Comparison of ENCODE assay signal across 25 mouse cellular contexts in the genomic region with DNA sequence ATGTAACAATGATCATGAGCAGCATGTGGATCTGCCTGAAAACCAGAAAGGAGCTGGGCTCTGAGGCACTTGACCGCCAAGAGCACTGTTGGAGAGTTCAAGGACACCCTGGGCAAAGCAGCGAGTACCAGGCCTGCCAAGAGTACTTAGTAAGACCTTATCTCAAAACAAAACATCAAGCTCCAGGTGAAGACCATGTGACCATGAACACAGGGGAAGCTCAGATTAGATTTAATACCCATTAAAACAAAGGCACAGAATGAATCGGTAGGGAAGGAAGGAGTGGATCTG. TPM values are rescaled to one million over a fixed set of nuclear protein-coding genes. Genes with fewer than 3 reads are reported as not detected.
DNase-seq lines count a peak whose midpoint lies in the region; ATAC-seq and TF ChIP-seq lines count a peak whose summit lies in the region.
"Had no signal": no experiment of that assay in that cellular context is flagged by ENCODE, and none has a peak within 500 bp of the region (broad histone marks: within the 10 kb centered on the region; RNA-seq: fewer than 3 reads in every experiment).

No protein-coding gene starts in this region.

- peaks cover 2% of the 10 kb centered on the region; the same call in 1 of the 2 replicates for H3K36me3 ChIP-seq in kidney, adult 2 months (ENCODE audit: control insufficient read depth, insufficient read depth, low read length)
- H3K36me3 ChIP-seq in lung, postnatal 0 days (ENCODE audit: insufficient read depth, low read length): no peaks in the 10 kb centered on the region
- H3K36me3 ChIP-seq in small intestine, adult 2 months (ENCODE audit: control insufficient read depth, insufficient read depth, low read length): peaks cover 8% of the 10 kb centered on the region; the same call in 1 of the 2 replicates
- H3K36me3 ChIP-seq: embryonic facial prominence, embryonic 12.5 days; limb, embryonic 12.5 days; liver, embryonic 15.5 days had no signal

- 23% methylated on average over 3 of the region's 3 CpGs for WGBS in kidney, adult 2 months
- WGBS in lung, postnatal 0 days: 56% methylated on average over 3 of the region's 3 CpGs
- 30% methylated on average over 3 of the region's 3 CpGs for WGBS in small intestine, adult 2 months

- peaks cover 34% of the 10 kb centered on the region for H3K4me1 ChIP-seq in kidney, adult 2 months (ENCODE audit: control insufficient read depth, insufficient read depth, low read length)
- no peaks in the 10 kb centered on the region for H3K4me1 ChIP-seq in lung, postnatal 0 days (ENCODE audit: insufficient read depth, low read depth, low read length)
- H3K4me1 ChIP-seq in small intestine, adult 2 months (ENCODE audit: control insufficient read depth, insufficient read depth, insufficient read length, low read length): peaks cover 14% of the 10 kb centered on the region
- H3K4me1 ChIP-seq: embryonic facial prominence, embryonic 12.5 days; limb, embryonic 12.5 days had no signal

- TF ChIP-seq POLR2A in kidney, adult 2 months (IDR thresholded peaks at IDR 0.05; ENCODE audit: low read depth, low read length): no peak
- no peak for TF ChIP-seq POLR2A in small intestine, adult 2 months (IDR thresholded peaks at IDR 0.05; ENCODE audit: low read depth, low read length)

- peak; percentile 23 for ATAC-seq in lung, postnatal 0 days
- ATAC-seq: CD4-positive, CD25-positive, alpha-beta regulatory T cell, adult 4 months had no signal

- no peak for TF ChIP-seq CTCF in kidney, adult 2 months (conservative IDR thresholded peaks at IDR 0.05; ENCODE audit: insufficient read depth, insufficient read length, low read depth, low read length)
- no peak for TF ChIP-seq CTCF in lung, postnatal 0 days (IDR thresholded peaks at IDR 0.05)
- TF ChIP-seq CTCF in small intestine, adult 2 months (IDR thresholded peaks at IDR 0.05; ENCODE audit: extremely low read depth, insufficient read length, insufficient replicate concordance, low read depth, low read length): no peak

- no peak overlapping the region for H3K4me2 ChIP-seq in lung, postnatal 0 days (replicated peaks; ENCODE audit: low read depth, low read length)
- H3K4me2 ChIP-seq: embryonic facial prominence, embryonic 12.5 days; forebrain, embryonic 13.5 days; heart, embryonic 11.5 days; limb, embryonic 12.5 days; liver, embryonic 15.5 days had no signal

- no peaks in the 10 kb centered on the region for H3K27me3 ChIP-seq in kidney, adult 2 months (replicated peaks; ENCODE audit: control insufficient read depth, insufficient read depth, low read length)
- H3K27me3 ChIP-seq in lung, postnatal 0 days (replicated peaks; ENCODE audit: insufficient read depth, low read length): no peaks in the 10 kb centered on the region
- H3K27me3 ChIP-seq in small intestine, adult 2 months (ENCODE audit: control insufficient read depth, insufficient read depth, low read length): no peaks in the 10 kb centered on the region
- H3K27me3 ChIP-seq: embryonic facial prominence, embryonic 12.5 days; forebrain, embryonic 13.5 days; limb, embryonic 12.5 days; liver, embryonic 15.5 days; Patski had no signal

- no peak for TF ChIP-seq EP300 in lung, postnatal 0 days (IDR thresholded peaks at IDR 0.05)

- H3K9ac ChIP-seq in lung, postnatal 0 days (replicated peaks; ENCODE audit: low read depth): no peak overlapping the region
- H3K9ac ChIP-seq: embryonic facial prominence, embryonic 12.5 days; forebrain, embryonic 13.5 days; limb, embryonic 12.5 days; liver, embryonic 15.5 days had no signal

- no peaks in the 10 kb centered on the region for H3K9me3 ChIP-seq in lung, postnatal 0 days (ENCODE audit: low read length)
- H3K9me3 ChIP-seq: embryonic facial prominence, embryonic 12.5 days; forebrain, embryonic 13.5 days; limb, embryonic 12.5 days; liver, embryonic 15.5 days had no signal

- DNase-seq in adrenal gland, adult 2 months: peak; percentile 65
- DNase-seq in adrenal gland, postnatal 4 days (ENCODE audit: low spot score in 2 of 2): no peak
- DNase-seq in kidney, adult 2 months: peak; percentile 51
- no peak for DNase-seq in kidney, postnatal 14 days
- DNase-seq in lung, postnatal 0 days (ENCODE audit: low spot score): no peak
- DNase-seq in lung, postnatal 36 days: no peak
- DNase-seq in layer of hippocampus, postnatal 14 days (ENCODE audit: low spot score in 2 of 2): no peak
- DNase-seq: cerebellum, adult 9-11 months; heart, postnatal 10 days; layer of hippocampus, adult 9-11 months; lung, postnatal 14 days; right cerebral cortex, adult 18-20 months; thymus, adult 18-20 months had no signal

- H3K27ac ChIP-seq in kidney, adult 2 months (ENCODE audit: insufficient read depth, low read depth, low read length): peak overlapping the region; percentile 97
- no peak overlapping the region for H3K27ac ChIP-seq in lung, postnatal 0 days (ENCODE audit: low read length)
- H3K27ac ChIP-seq in small intestine, adult 2 months (ENCODE audit: insufficient read depth, low read depth, low read length): peak overlapping the region; percentile 36
- H3K27ac ChIP-seq: embryonic facial prominence, embryonic 12.5 days; forebrain, embryonic 13.5 days; limb, embryonic 12.5 days; liver, embryonic 15.5 days had no signal

- no peak overlapping the region for H3K4me3 ChIP-seq in kidney, adult 2 months (ENCODE audit: insufficient read depth, low read depth, low read length)
- no peak overlapping the region for H3K4me3 ChIP-seq in lung, postnatal 0 days (ENCODE audit: low read depth, low read length)
- H3K4me3 ChIP-seq in small intestine, adult 2 months (ENCODE audit: low read depth, low read length): no peak overlapping the region
- H3K4me3 ChIP-seq: embryonic facial prominence, embryonic 12.5 days; erythroblast, embryonic 14.5 days; forebrain, embryonic 13.5 days; limb, embryonic 12.5 days; liver, embryonic 15.5 days had no signal

RNA-seq across cellular contexts. Expression of a gene that starts 58.8 kb away (rescaled TPM):
- total RNA-seq in adrenal gland, adult 2 months (2021): 1 to 10 TPM in 1 of 2 experiments, not detected in 1; 2.5 TPM
- polyA plus RNA-seq in adrenal gland, adult 2 months (2012; rRNA removed): 0.08 and 0.24 TPM in 2 replicates
- total RNA-seq in adrenal gland, postnatal 4 days (2021): under 1 TPM; 0.39 to 0.40 TPM
- polyA plus RNA-seq in kidney, adult 2 months (2012; rRNA removed): 0.22 and 0.26 TPM in 2 replicates
- 1.7 TPM in 2 replicates for polyA plus RNA-seq in lung, postnatal 0 days (2015; fragmentation: Nextera tagmentation; extraction: Ambion mirVana)
- polyA plus RNA-seq in small intestine, adult 2 months (2012; rRNA removed): 4.7 and 10.9 TPM in 2 replicates
- total RNA-seq in layer of hippocampus, postnatal 14 days (2021): under 1 TPM in 1 of 2 experiments, not detected in 1; 0.23 TPM
- total RNA-seq: granulocyte monocyte progenitor cell, adult 5-6 weeks; heart, postnatal 10 days had no signal
- polyA plus RNA-seq: CD4-positive, CD25-positive, alpha-beta regulatory T cell, adult 4 months; embryonic facial prominence, embryonic 12.5 days; erythroblast, embryonic 14.5 days; forebrain, embryonic 13.5 days; frontal cortex, adult 2 months; limb, embryonic 12.5 days; neural tube, embryonic 11.5 days; Patski had no signal

Comparison
In these comparisons a context has a peak if more than half of its experiments do, and no peak if none do; other contexts are left out.
1. DNase-seq: peak in adrenal gland, adult 2 months (single experiment) and kidney, adult 2 months (single experiment); none in adrenal gland, postnatal 4 days (0 of 2), kidney, postnatal 14 days (single experiment), lung, postnatal 0 days (single experiment), lung, postnatal 36 days (single experiment) and layer of hippocampus, postnatal 14 days (0 of 2).